ENCODE assay signal across 24 mouse cellular contexts in genomic region chr7:35710366-35710765, GRCm38 (mm10). TPM values are rescaled to one million over a fixed set of nuclear protein-coding genes. Genes with fewer than 3 reads are reported as not detected.
DNase-seq lines count a peak whose midpoint lies in the region; ATAC-seq and TF ChIP-seq lines count a peak whose summit lies in the region.
"Had no signal": no experiment of that assay in that cellular context is flagged by ENCODE, and none has a peak within 500 bp of the region (broad histone marks: within the 10 kb centered on the region; RNA-seq: fewer than 3 reads in every experiment).

No protein-coding gene starts in this region.

- H3K9me3 ChIP-seq in CH12.LX (replicated peaks; ENCODE audit: low read length), result peaks cover 5% of the 10 kb centered on the region
- no peaks in the 10 kb centered on the region for H3K9me3 ChIP-seq in midbrain, embryonic 15.5 days
- H3K9me3 ChIP-seq: embryonic facial prominence, embryonic 13.5 days; forebrain, embryonic 12.5 days; heart, embryonic 15.5 days; hindbrain, embryonic 10.5 days had no signal

- H3K4me3 ChIP-seq in CH12.LX (replicated peaks in 1 of 3; ENCODE audit: low read depth in 2 of 3, low read length in 2 of 3, poor library complexity in 1 of 3), result peak overlapping the region in 1 of 3 experiments; percentile 42
- no peak overlapping the region for H3K4me3 ChIP-seq in midbrain, embryonic 15.5 days
- H3K4me3 ChIP-seq: embryonic facial prominence, embryonic 13.5 days; forebrain, embryonic 12.5 days; heart, embryonic 15.5 days; hindbrain, embryonic 10.5 days had no signal

- H3K9ac ChIP-seq in CH12.LX (ENCODE audit: insufficient read depth, low read depth), result no peak overlapping the region
- H3K9ac ChIP-seq in midbrain, embryonic 15.5 days, result no peak overlapping the region
- H3K9ac ChIP-seq: embryonic facial prominence, embryonic 13.5 days; forebrain, embryonic 12.5 days; heart, embryonic 15.5 days; hindbrain, embryonic 14.5 days had no signal

- TF ChIP-seq EP300 in CH12.LX (IDR thresholded peaks at IDR 0.05; ENCODE audit: low read length), result peak; percentile 10; the same call in 1 of the 2 replicates

- dilution Hi-C loops in CH12.LX (cut with MboI; ENCODE audit: extremely low pct_ligation_motif_present, extremely low pct_unique_long_range_greater_than_20kb, low sequenced_read_pairs), result no loop called here

- H3K27ac ChIP-seq in CH12.LX (ENCODE audit: insufficient read depth, low read depth), result no peak overlapping the region
- no peak overlapping the region for H3K27ac ChIP-seq in midbrain, embryonic 15.5 days
- H3K27ac ChIP-seq: embryonic facial prominence, embryonic 13.5 days; forebrain, embryonic 12.5 days; heart, embryonic 15.5 days; hindbrain, embryonic 10.5 days; hindbrain, embryonic 14.5 days had no signal

- TF ChIP-seq POLR2A in CH12.LX (IDR thresholded peaks at IDR 0.05; ENCODE audit: low read depth, low read length), result no peak

- H3K27me3 ChIP-seq in CH12.LX (replicated peaks), result no peaks in the 10 kb centered on the region
- H3K27me3 ChIP-seq in midbrain, embryonic 15.5 days (replicated peaks), result no peaks in the 10 kb centered on the region
- H3K27me3 ChIP-seq: embryonic facial prominence, embryonic 13.5 days; forebrain, embryonic 12.5 days; heart, embryonic 15.5 days had no signal

- in situ Hi-C loops in CH12.LX (cut with MboI; ENCODE audit: low pct_ligation_motif_present, low pct_unique_long_range_greater_than_20kb, low sequenced_read_pairs), result no loop called here

- no peak for TF ChIP-seq CTCF in CH12.LX (conservative IDR thresholded peaks at IDR 0.05 in 1 of 2, IDR thresholded peaks at IDR 0.05 in 1 of 2; ENCODE audit: low read depth in 2 of 2, low read length in 2 of 2)

- no peak for TF ChIP-seq RAD21 in CH12.LX (IDR thresholded peaks at IDR 0.05; ENCODE audit: low read depth, low read length)

- 93% methylated on average over 5 of the region's 5 CpGs for WGBS in midbrain, embryonic 15.5 days

- ATAC-seq in common myeloid progenitor, adult 5-6 weeks (replicated peaks; ENCODE audit: low read depth, poor library complexity, severe bottlenecking), result peak; percentile 90
- peak; percentile 94 for ATAC-seq in megakaryocyte progenitor cell, adult 5-6 weeks (replicated peaks; ENCODE audit: poor library complexity)
- ATAC-seq in midbrain, embryonic 15.5 days (replicated peaks), result no peak
- ATAC-seq: CD4-positive, CD25-positive, alpha-beta regulatory T cell, adult 4 months; forebrain, embryonic 16.5 days; intestine, embryonic 16.5 days had no signal

- DNase-seq in CH12.LX (ENCODE audit: extremely low read depth), result peak; percentile 66
- no peak for DNase-seq in MN1 (ENCODE audit: low spot score)
- DNase-seq in gastrocnemius, adult 8-10 months (ENCODE audit: low spot score in 2 of 2), result no peak
- no peak for DNase-seq in thymus, postnatal 36 days
- DNase-seq: adrenal gland, postnatal 10 days; B cell, adult 2 months; cerebellum, adult 11-12 months; cerebellum, adult 9-10 months; cerebellum, postnatal 25 days; gastrocnemius, postnatal 25 days; heart, adult 18-20 months; heart, postnatal 14 days had no signal

- peaks cover 0 to 21% of the 10 kb centered on the region in 2 experiments for H3K36me3 ChIP-seq in CH12.LX (replicated peaks in 1 of 2; ENCODE audit: control insufficient read depth in 1 of 2, insufficient read depth in 1 of 2, low read length in 1 of 2)
- peaks cover 16% of the 10 kb centered on the region for H3K36me3 ChIP-seq in midbrain, embryonic 15.5 days (replicated peaks)

- H3K4me2 ChIP-seq in CH12.LX (ENCODE audit: insufficient read depth, low read depth, poor library complexity, severe bottlenecking), result no peak overlapping the region
- H3K4me2 ChIP-seq in midbrain, embryonic 15.5 days, result no peak overlapping the region
- H3K4me2 ChIP-seq: embryonic facial prominence, embryonic 13.5 days; forebrain, embryonic 12.5 days; heart, embryonic 11.5 days; heart, embryonic 15.5 days; hindbrain, embryonic 14.5 days had no signal

- peaks cover 0 to 25% of the 10 kb centered on the region in 2 experiments; a peak in 3 of 4 replicates for H3K4me1 ChIP-seq in CH12.LX (ENCODE audit: control insufficient read depth in 1 of 2, insufficient read depth in 2 of 2)
- H3K4me1 ChIP-seq in midbrain, embryonic 15.5 days, result no peaks in the 10 kb centered on the region
- H3K4me1 ChIP-seq: embryonic facial prominence, embryonic 13.5 days; forebrain, embryonic 12.5 days; heart, embryonic 15.5 days; hindbrain, embryonic 10.5 days had no signal

- no peaks in the 10 kb centered on the region for H3K79me2 ChIP-seq in CH12.LX (replicated peaks; ENCODE audit: control insufficient read depth, extremely low read depth, insufficient read depth, poor library complexity, severe bottlenecking)

TF ChIP-seq in CH12.LX, 34 proteins besides CTCF, POLR2A, EP300 and RAD21:
- TF ChIP-seq ZKSCAN1 (IDR thresholded peaks at IDR 0.05; ENCODE audit: borderline replicate concordance, low read depth, low read length) (no peak), MAZ (IDR thresholded peaks at IDR 0.05; ENCODE audit: low read depth, low read length) (no peak), CHD2 (IDR thresholded peaks at IDR 0.05; ENCODE audit: low read length) (no peak), ZMIZ1 (IDR thresholded peaks at IDR 0.05; ENCODE audit: low read depth, low read length) (no peak), ELF1 (IDR thresholded peaks at IDR 0.05; ENCODE audit: low read depth, low read length) (peak; percentile 63), ZC3H11A (IDR thresholded peaks at IDR 0.05; ENCODE audit: low read depth, low read length) (no peak), NRF1 (IDR thresholded peaks at IDR 0.05; ENCODE audit: low read depth, low read length) (no peak), E2F4 (IDR thresholded peaks at IDR 0.05; ENCODE audit: insufficient replicate concordance, low read depth, low read length) (no peak), MXI1 (IDR thresholded peaks at IDR 0.05; ENCODE audit: low read depth, low read length) (no peak), BHLHE40 (IDR thresholded peaks at IDR 0.05; ENCODE audit: low read depth, low read length) (0 out of 2 replicates have a peak, but pooled peaks have one; percentile 9), TCF12 (IDR thresholded peaks at IDR 0.05; ENCODE audit: low read depth, low read length) (no peak), TBP (conservative IDR thresholded peaks at IDR 0.05; ENCODE audit: low read depth, low read length) (no peak), SIN3A (IDR thresholded peaks at IDR 0.05; ENCODE audit: low read length) (peak; percentile 30; the same call in 1 of the 2 replicates), CHD1 (IDR thresholded peaks at IDR 0.05; ENCODE audit: low read depth, low read length) (no peak), MAX (IDR thresholded peaks at IDR 0.05; ENCODE audit: low read length) (0 out of 2 replicates have a peak, but pooled peaks have one; percentile 15)

RNA-seq across cellular contexts. Expression of gene Dpy19l3, which starts 43.9 kb away (rescaled TPM):
- 3.7 and 5.5 TPM in 2 replicates for total RNA-seq in CH12.LX (2012; rRNA removed)
- total RNA-seq in CH12.LX (2014; rRNA removed), result 5.0 and 6.2 TPM in 2 replicates
- polyA plus RNA-seq in CH12.LX (2012; ENCODE audit: insufficient read length, low read depth), result 15.4 and 18.3 TPM in 2 replicates
- total RNA-seq in common myeloid progenitor, adult 5-6 weeks (2017), result 17.6 and 23.5 TPM in 2 replicates
- total RNA-seq in megakaryocyte progenitor cell, adult 5-6 weeks (2015), result 24.5 and 25.6 TPM in 2 replicates
- total RNA-seq in megakaryocyte progenitor cell, adult 5-6 weeks (2017), result 15.2 and 26.8 TPM in 2 replicates
- total RNA-seq in gastrocnemius, adult 8-10 months (2022), result 1 to 10 TPM; 2.1 to 4.1 (median 3.6) TPM
- polyA plus RNA-seq in midbrain, embryonic 15.5 days (2015; fragmentation: Nextera tagmentation; extraction: Ambion mirVana), result 39.6 and 42.3 TPM in 2 replicates
